Mouse (Mus musculus) heart, embryonic 12.5 days (tissue): ENCODE data around the gene Hemgn. TPM values are rescaled to one million over a fixed set of nuclear protein-coding genes. Genes with fewer than 3 reads are reported as not detected.
A peak's percentile ranks its signal among the peaks of the same experiment; 100 is the strongest.

Experiments
- ATAC-seq: fragments of 200-750 bp; cut with Nextera tagmentation; 2 replicates; pipeline ENCODE4 v1.8.0; 2017; ENCODE audit warnings: moderate TSS enrichment, moderate library complexity; ENCODE audit not compliant: insufficient number of reproducible peaks, low FRiP score
- H3K27ac ChIP-seq: fragments of 300-500 bp; sonication (generic); 2 replicates; pipeline ENCODE4 v1.5.1; 2016; ENCODE audit warnings: mild to moderate bottlenecking, moderate library complexity; ENCODE audit not compliant: poor library complexity, severe bottlenecking
- H3K27me3 ChIP-seq: fragments of 300-500 bp; sonication (generic); replicated peaks from 2 replicates; pipeline ENCODE4 v1.6.1; 2016; ENCODE audit warnings: mild to moderate bottlenecking, moderate library complexity
- H3K36me3 ChIP-seq: fragments of 300-500 bp; sonication (generic); 2 replicates; pipeline ENCODE4 v1.6.1; 2016; ENCODE audit warnings: mild to moderate bottlenecking, moderate library complexity
- H3K4me1 ChIP-seq: fragments of 300-500 bp; sonication (generic); replicated peaks from 2 replicates; pipeline ENCODE4 v1.6.1; 2016; ENCODE audit warnings: mild to moderate bottlenecking
- H3K4me2 ChIP-seq: fragments of 300-500 bp; sonication (generic); 2 replicates; pipeline ENCODE4 v1.6.1; 2016; ENCODE audit warnings: mild to moderate bottlenecking, moderate library complexity
- H3K4me3 ChIP-seq: fragments of 300-500 bp; sonication (generic); 2 replicates; pipeline ENCODE4 v1.5.1; 2016; ENCODE audit warnings: mild to moderate bottlenecking
- H3K9ac ChIP-seq: fragments of 300-500 bp; sonication (generic); 2 replicates; pipeline ENCODE4 v1.6.1; 2016; ENCODE audit warnings: mild to moderate bottlenecking, moderate library complexity
- H3K9me3 ChIP-seq: fragments of 300-500 bp; sonication (generic); replicated peaks from 2 replicates; pipeline ENCODE4 v1.6.1; 2016; ENCODE audit warnings: mild to moderate bottlenecking, moderate library complexity
- WGBS: fragments of 180-500 bp; shearing (Covaris S2); methylation state at CpG from one replicate; pipeline ENCODE4 v1.1.7; 2016; 5-methylcytosine and 5-hydroxymethylcytosine counted together
- polyA plus RNA-seq: library from polyadenylated mRNA; unstranded; fragments of >200 nt; fragmentation: Nextera tagmentation; extraction: Ambion mirVana; gene quantifications from 2 replicates; pipeline ENCODE4 v1.2.1, GENCODE M21; 2016

Gene Hemgn
- polyA plus RNA-seq, 1 experiment from 2014 or later, result 12.4 TPM

- H3K9me3 ChIP-seq, result no peaks in the 10 kb centered on the region
- H3K4me3 ChIP-seq, result peak overlapping the region; percentile 57
- peak overlapping the region; percentile 59 for H3K4me2 ChIP-seq
- WGBS, result 27% methylated on average over 5 of the region's 5 CpGs
- 0 out of 2 replicates have a peak, but pooled peaks cover 2% of the 10 kb centered on the region for H3K4me1 ChIP-seq
- peaks cover 29% of the 10 kb centered on the region for H3K36me3 ChIP-seq
- no peak overlapping the region for H3K9ac ChIP-seq
- no peak for ATAC-seq
- H3K27ac ChIP-seq, result no peak overlapping the region
- no peaks in the 10 kb centered on the region; the same call in none of the 2 replicates for H3K27me3 ChIP-seq
Observed at GRCm38 (mm10) chr4:46388556-46388955, 24.8 kb downstream of the Hemgn start.

GRCm38 (mm10) chr4:46374869-46375368, 38.4 kb downstream of the Hemgn start:
- Histone ChIP-seq H3K36me3 (peaks cover 40% of the 10 kb centered on the region), H3K27ac (no peak overlapping the region), H3K4me1 (peaks cover 21% of the 10 kb centered on the region), H3K27me3 (no peaks in the 10 kb centered on the region), H3K4me3 (peak overlapping the region; percentile 46), H3K4me2 (peak overlapping the region; percentile 79), H3K9ac (0 out of 2 replicates have a peak overlapping the region, but pooled peaks have one; percentile 48), H3K9me3 (no peaks in the 10 kb centered on the region)
- 18% methylated on average over 22 of the region's 22 CpGs for WGBS
- ATAC-seq, result peak; percentile 58

GRCm38 (mm10) chr4:46374455-46374854, 38.9 kb downstream of the Hemgn start:
- WGBS, result 52% methylated on average over 6 of the region's 6 CpGs
- Histone ChIP-seq H3K27me3 (peaks cover under 1% of the 10 kb centered on the region; the same call in 1 of the 2 replicates), H3K27ac (no peak overlapping the region), H3K9ac (0 out of 2 replicates have a peak overlapping the region, but pooled peaks have one; percentile 48), H3K4me2 (peak overlapping the region; percentile 79), H3K4me1 (peaks cover 21% of the 10 kb centered on the region), H3K36me3 (peaks cover 36% of the 10 kb centered on the region), H3K4me3 (peak overlapping the region; percentile 46), H3K9me3 (no peaks in the 10 kb centered on the region)
- no peak for ATAC-seq

- H3K4me3 ChIP-seq, result peak overlapping the region; percentile 21
- H3K9ac ChIP-seq, result 0 out of 2 replicates have a peak overlapping the region, but pooled peaks have one; percentile 0
- H3K4me1 ChIP-seq, result peaks cover 26% of the 10 kb centered on the region
- under 1% methylated on average over 18 of the region's 19 CpGs for WGBS
- peaks cover 4% of the 10 kb centered on the region; the same call in 1 of the 2 replicates for H3K9me3 ChIP-seq
- ATAC-seq, result peak; percentile 83
- H3K4me2 ChIP-seq, result peak overlapping the region; percentile 51
- H3K36me3 ChIP-seq, result peaks cover 4% of the 10 kb centered on the region
- H3K27ac ChIP-seq, result no peak overlapping the region
- H3K27me3 ChIP-seq, result peaks cover 27% of the 10 kb centered on the region
Observed at GRCm38 (mm10) chr4:46371030-46371429, 42.3 kb downstream of the Hemgn start.

- H3K36me3 ChIP-seq, result no peaks in the 10 kb centered on the region
- peaks cover 30% of the 10 kb centered on the region for H3K27me3 ChIP-seq
- 27% methylated on average over 6 of the region's 6 CpGs for WGBS
- H3K4me3 ChIP-seq, result no peak overlapping the region
- ATAC-seq, result no peak
- H3K9ac ChIP-seq, result no peak overlapping the region
- no peak overlapping the region for H3K27ac ChIP-seq
- peaks cover 26% of the 10 kb centered on the region for H3K4me1 ChIP-seq
- H3K4me2 ChIP-seq, result peak overlapping the region; percentile 51
- H3K9me3 ChIP-seq, result peaks cover 4% of the 10 kb centered on the region; the same call in 1 of the 2 replicates
Observed at GRCm38 (mm10) chr4:46370406-46370805, 42.9 kb downstream of the Hemgn start.

- Histone ChIP-seq H3K9me3 (peaks cover 9% of the 10 kb centered on the region), H3K4me1 (peaks cover 22% of the 10 kb centered on the region), H3K36me3 (no peaks in the 10 kb centered on the region), H3K4me3 (no peak overlapping the region), H3K9ac (no peak overlapping the region), H3K27me3 (peaks cover 30% of the 10 kb centered on the region), H3K27ac (no peak overlapping the region), H3K4me2 (no peak overlapping the region)
- no peak for ATAC-seq
- 63% methylated on average over 4 of the region's 4 CpGs for WGBS
Observed at GRCm38 (mm10) chr4:46369070-46369469, 44.2 kb downstream of the Hemgn start.

GRCm38 (mm10) chr4:46367487-46367959, 45.8 kb downstream of the Hemgn start:
- Histone ChIP-seq H3K36me3 (no peaks in the 10 kb centered on the region), H3K4me3 (no peak overlapping the region), H3K27me3 (peaks cover 30% of the 10 kb centered on the region), H3K4me1 (peaks cover 22% of the 10 kb centered on the region), H3K4me2 (peak overlapping the region; percentile 4; the same call in 1 of the 2 replicates), H3K9ac (no peak overlapping the region), H3K27ac (no peak overlapping the region), H3K9me3 (peaks cover 10% of the 10 kb centered on the region)
- WGBS, result 8% methylated on average over 12 of the region's 12 CpGs
- no peak for ATAC-seq

GRCm38 (mm10) chr4:46364360-46364759, 48.9 kb downstream of the Hemgn start:
- peaks cover 10% of the 10 kb centered on the region for H3K9me3 ChIP-seq

GRCm38 (mm10) chr4:46361258-46361657, 52.0 kb downstream of the Hemgn start:
- WGBS, result 24% methylated on average over 5 of the region's 5 CpGs
- H3K36me3 ChIP-seq, result no peaks in the 10 kb centered on the region
- peaks cover 9% of the 10 kb centered on the region for H3K27me3 ChIP-seq
- peaks cover 5% of the 10 kb centered on the region for H3K9me3 ChIP-seq
- 0 out of 2 replicates have a peak, but pooled peaks have one; percentile 29 for ATAC-seq
- 0 out of 2 replicates have a peak, but pooled peaks cover 3% of the 10 kb centered on the region for H3K4me1 ChIP-seq
- H3K4me3 ChIP-seq, result no peak overlapping the region
- H3K9ac ChIP-seq, result no peak overlapping the region
- no peak overlapping the region for H3K4me2 ChIP-seq
- H3K27ac ChIP-seq, result no peak overlapping the region

More at GRCm38 (mm10) chr4:46364360-46364759, 48.9 kb downstream of the Hemgn start:
- Histone ChIP-seq H3K36me3 (no peaks in the 10 kb centered on the region), H3K4me1 (peaks cover 7% of the 10 kb centered on the region; the same call in 1 of the 2 replicates), H3K27ac (no peak overlapping the region), H3K27me3 (peaks cover 28% of the 10 kb centered on the region), H3K9ac (no peak overlapping the region), H3K4me3 (no peak overlapping the region), H3K4me2 (no peak overlapping the region)
- WGBS, result 80% methylated on average over 2 of the region's 2 CpGs
- no peak for ATAC-seq

- H3K27ac ChIP-seq, result no peak overlapping the region
- H3K36me3 ChIP-seq, result no peaks in the 10 kb centered on the region
- H3K4me2 ChIP-seq, result no peak overlapping the region
- no peak overlapping the region for H3K4me3 ChIP-seq
- H3K27me3 ChIP-seq, result peaks cover 19% of the 10 kb centered on the region
- H3K4me1 ChIP-seq, result 0 out of 2 replicates have a peak, but pooled peaks cover 3% of the 10 kb centered on the region
- ATAC-seq, result no peak
- WGBS, result 68% methylated on average over 12 of the region's 12 CpGs
- no peak overlapping the region for H3K9ac ChIP-seq
- H3K9me3 ChIP-seq, result peaks cover 5% of the 10 kb centered on the region
Observed at GRCm38 (mm10) chr4:46359539-46360253, 53.6 kb downstream of the Hemgn start.
